Mouse (Mus musculus) colon, adult 2 months (tissue): ENCODE data around the gene Ncl. TPM values are rescaled to one million over a fixed set of nuclear protein-coding genes. Genes with fewer than 3 reads are reported as not detected.

Source experiments
- polyA plus RNA-seq: library from polyadenylated mRNA; depleted of rRNA; stranded (reverse); fragments of >200 nt; gene quantifications from 2 replicates; pipeline ENCODE4 v1.2.3, GENCODE M21; 2012; rRNA removed

Ncl gene
- 4.1 and 7.6 TPM in 2 replicates for polyA plus RNA-seq

GRCm38 (mm10) chr1:86358906-86359797 lies at the start of gene Ncl:
Gene Ncl (minus strand): TSS chr1:86359400.

GRCm38 (mm10) chr1:86302532-86302931 lies 56.7 kb downstream of the Ncl start, which contains the start of gene B3gnt7:
Gene B3gnt7 (plus strand): TSS chr1:86302832.

Other genes starting within 250 kb of the Ncl start
- gene Htr2b, start 247.4 kb downstream of the Ncl start, polyA plus RNA-seq = 1.9 and 3.2 TPM in 2 replicates
- gene Gm21972, start 225.8 kb downstream of the Ncl start, polyA plus RNA-seq = 0.62 TPM in 1 of 2 replicates, not detected in the other
- gene Armc9, start 204.6 kb downstream of the Ncl start, polyA plus RNA-seq = 2.5 and 3.1 TPM in 2 replicates
- gene B3gnt7, start 56.6 kb downstream of the Ncl start, polyA plus RNA-seq = 723 and 920 TPM in 2 replicates
- 2.6 and 4.0 TPM in 2 replicates for gene Nmur1, start 66.8 kb upstream of the Ncl start, polyA plus RNA-seq
- gene Tex44, start 66.9 kb upstream of the Ncl start, polyA plus RNA-seq = not detected in 2 replicates
- gene Ptma, start 167.3 kb upstream of the Ncl start, polyA plus RNA-seq = 947 and 1,019 TPM in 2 replicates
- gene Pde6d, start 223.2 kb upstream of the Ncl start, polyA plus RNA-seq = 11.8 and 12.7 TPM in 2 replicates
- gene Cops7b, start 223.5 kb upstream of the Ncl start, polyA plus RNA-seq = 19.7 and 28.5 TPM in 2 replicates